25 mouse cellular contexts compared by ENCODE assay signal in genomic region chr16:45774813-45775212, GRCm38 (mm10).
"Had no signal": no experiment of that assay in that cellular context is flagged by ENCODE, and none has a peak within 500 bp of the region (broad histone marks: within the 10 kb centered on the region; RNA-seq: fewer than 3 reads in every experiment).

No protein-coding gene starts in this region.

- DNase-seq: gastrocnemius, adult 2 months; gastrocnemius, postnatal 10 days; gastrocnemius, postnatal 25 days; heart, adult 18-20 months; heart, postnatal 10 days; heart, postnatal 4 days; kidney, adult 18-20 months; kidney, adult 8-10 months; kidney, postnatal 10 days; kidney, postnatal 25 days; kidney, postnatal 4 days; liver had no signal

- H3K4me2 ChIP-seq: heart, embryonic 12.5 days; hindbrain, embryonic 13.5 days; hindbrain, embryonic 15.5 days; intestine, embryonic 15.5 days; limb, embryonic 12.5 days; liver, embryonic 11.5 days had no signal

- H3K27ac ChIP-seq: gastrocnemius, adult 2 months; heart, embryonic 10.5 days; hindbrain, embryonic 10.5 days; hindbrain, embryonic 13.5 days; hindbrain, embryonic 15.5 days; intestine, embryonic 15.5 days; layer of hippocampus, adult 2 months; left cerebral cortex, adult 2 months; limb, embryonic 10.5 days; limb, embryonic 12.5 days had no signal

- H3K9ac ChIP-seq: heart, embryonic 12.5 days; hindbrain, embryonic 13.5 days; hindbrain, embryonic 15.5 days; intestine, embryonic 15.5 days; limb, embryonic 12.5 days had no signal

- H3K36me3 ChIP-seq: hindbrain, embryonic 15.5 days had no signal

- H3K4me1 ChIP-seq: heart, embryonic 10.5 days; heart, embryonic 12.5 days; hindbrain, embryonic 10.5 days; hindbrain, embryonic 13.5 days; hindbrain, embryonic 15.5 days; intestine, embryonic 15.5 days; limb, embryonic 10.5 days; limb, embryonic 12.5 days had no signal

- H3K27me3 ChIP-seq: heart, embryonic 12.5 days; hindbrain, embryonic 13.5 days; hindbrain, embryonic 15.5 days; intestine, embryonic 15.5 days; limb, embryonic 12.5 days had no signal

- ATAC-seq: inflammation-experienced regulatory T-cells, adult 6 months; intestine, embryonic 15.5 days; intestine, postnatal 0 days had no signal

- H3K4me3 ChIP-seq: gastrocnemius, adult 2 months; heart, embryonic 10.5 days; heart, embryonic 12.5 days; hindbrain, embryonic 10.5 days; hindbrain, embryonic 13.5 days; hindbrain, embryonic 15.5 days; intestine, embryonic 15.5 days; layer of hippocampus, adult 2 months; left cerebral cortex, adult 2 months; limb, embryonic 10.5 days; limb, embryonic 12.5 days had no signal

- H3K9me3 ChIP-seq: heart, embryonic 10.5 days; heart, embryonic 12.5 days; hindbrain, embryonic 10.5 days; hindbrain, embryonic 13.5 days; hindbrain, embryonic 15.5 days; intestine, embryonic 15.5 days; limb, embryonic 10.5 days; limb, embryonic 12.5 days had no signal
